Mouse (Mus musculus): Measurements from ENCODE around the gene Mcm2.

The Mcm2 gene

GRCm38 (mm10) chr6:88925640-88926205 lies 27.1 kb upstream of the Mcm2 start:
- no peak for DNase-seq

- DNase-seq = no peak
Measured at GRCm38 (mm10) chr6:88924502-88925275, 26.1 kb upstream of the Mcm2 start.

DNA sequence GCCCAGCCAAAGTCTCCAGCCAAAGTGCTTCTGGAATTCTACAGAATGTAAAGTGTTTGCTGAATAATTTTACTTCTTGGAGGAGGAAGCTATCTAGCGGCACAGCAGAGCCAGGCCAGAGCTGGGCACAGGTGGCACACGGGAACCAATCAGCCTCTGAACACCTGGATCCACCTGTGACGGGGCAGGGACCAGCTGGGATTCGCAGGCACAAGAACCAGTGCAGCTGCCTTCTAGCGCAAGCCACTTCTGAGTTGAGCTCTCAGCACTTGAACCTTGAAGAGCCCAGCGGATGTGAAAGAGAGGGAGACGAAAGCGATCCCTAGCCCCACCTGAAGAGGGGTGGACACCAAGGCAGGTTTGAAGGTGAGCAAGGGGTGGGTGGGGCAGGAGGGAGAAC lies 20.2 kb upstream of the Mcm2 start:
- DNase-seq = no peak

DNA sequence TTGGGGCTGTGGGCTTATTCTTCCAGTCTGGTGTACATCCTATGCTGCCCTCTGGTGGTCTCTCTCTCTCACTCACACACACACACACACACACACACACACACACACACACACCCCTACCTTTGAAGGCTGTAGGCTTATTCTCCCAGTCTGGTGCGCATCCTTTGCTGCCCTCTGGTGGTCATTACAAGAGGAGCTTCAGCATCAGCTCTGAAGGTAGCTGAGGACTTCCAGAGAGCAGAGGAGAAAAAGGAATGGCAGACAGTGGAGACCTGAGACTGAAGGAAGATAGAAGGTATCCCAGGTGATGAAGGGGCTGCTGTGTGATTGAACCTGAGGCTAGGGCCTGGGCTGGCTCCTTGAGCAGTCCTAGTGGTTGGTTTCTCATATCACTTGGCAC lies 17.6 kb upstream of the Mcm2 start:
- DNase-seq = no peak

GRCm38 (mm10) chr6:88915510-88915909 lies 16.9 kb upstream of the Mcm2 start:
- no peak for DNase-seq

DNA sequence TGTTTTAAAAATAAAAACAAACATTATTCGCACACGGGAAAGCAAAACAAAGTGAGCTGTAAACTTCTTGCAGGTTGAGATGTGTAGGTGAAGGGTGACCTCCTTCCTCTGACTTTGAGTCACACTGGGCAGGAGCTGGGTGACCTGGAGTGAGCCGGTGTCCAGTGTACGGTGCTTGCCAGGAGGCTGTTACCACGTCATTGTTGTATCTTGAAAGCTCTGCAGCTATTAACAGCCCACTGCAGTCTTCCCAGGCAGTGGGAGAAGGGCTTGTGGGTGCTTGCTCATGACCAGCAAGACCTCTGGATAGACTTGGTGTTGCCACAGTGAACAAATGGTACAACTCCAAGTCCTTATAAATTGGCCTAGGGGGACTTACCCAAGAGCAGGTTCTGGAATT lies 16.2 kb upstream of the Mcm2 start:
- no peak for DNase-seq

GRCm38 (mm10) chr6:88913440-88913839 lies 14.9 kb upstream of the Mcm2 start:
- DNase-seq = no peak

GRCm38 (mm10) chr6:88913022-88913421 lies 14.4 kb upstream of the Mcm2 start:
- no peak for DNase-seq

DNA sequence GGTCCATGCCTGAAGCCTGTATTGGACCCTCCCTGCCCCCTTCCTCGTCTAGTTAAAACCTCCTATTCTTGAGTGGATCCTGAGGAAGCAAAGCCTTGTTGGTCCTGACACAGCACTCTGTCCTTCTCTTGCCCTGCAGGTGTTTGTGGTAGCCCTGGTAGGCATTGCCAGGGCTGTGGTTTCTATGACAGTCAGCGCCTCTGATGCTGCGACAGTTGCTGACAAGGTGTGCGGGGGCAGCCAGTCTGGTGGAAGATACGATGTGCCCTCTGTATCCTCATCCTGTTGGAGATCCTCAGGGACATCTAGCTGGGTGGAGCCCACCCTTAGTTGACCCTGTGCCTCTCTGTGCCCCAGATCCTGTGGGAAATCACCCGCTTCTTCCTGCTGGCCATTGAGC lies 10.6 kb upstream of the Mcm2 start:
- no peak for DNase-seq

DNA sequence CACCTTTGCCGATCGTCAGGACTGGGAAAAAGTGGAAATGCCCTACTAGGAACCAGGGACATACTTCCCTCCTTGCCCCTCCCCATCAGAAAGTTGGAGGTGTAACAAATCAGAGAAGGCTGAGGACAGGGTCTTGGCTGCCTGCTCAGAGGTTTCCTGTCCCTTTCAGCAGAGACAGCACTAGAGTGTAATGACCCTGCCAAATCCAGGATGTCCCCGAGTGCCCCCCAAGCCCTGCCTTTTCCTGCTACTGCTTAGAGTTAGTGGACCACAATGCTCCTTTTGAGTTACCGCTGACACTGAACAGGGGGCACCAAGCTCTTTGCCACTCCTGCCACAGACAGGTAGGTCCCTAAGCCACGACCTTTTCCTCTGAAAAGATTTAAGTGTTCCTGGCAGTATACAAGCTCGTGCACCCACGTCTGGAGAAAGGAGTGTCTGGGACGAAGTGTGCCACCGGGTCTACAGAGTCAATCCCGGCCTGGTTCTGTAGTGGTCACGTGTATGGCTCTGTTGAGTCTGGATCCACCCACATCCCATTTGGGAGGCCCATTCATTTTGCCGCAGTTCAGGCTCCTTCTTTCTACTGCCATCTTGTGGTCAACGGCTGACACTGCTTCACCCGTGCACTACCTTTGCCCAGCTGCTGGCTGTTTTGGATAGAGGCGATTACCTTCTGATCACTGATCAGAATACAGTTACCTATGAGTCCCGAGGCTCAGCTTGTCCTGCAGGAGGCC lies 8.0 kb upstream of the Mcm2 start:
- DNase-seq = peak; percentile 75

- no peak for DNase-seq
Measured at GRCm38 (mm10) chr6:88905042-88905441, 6.5 kb upstream of the Mcm2 start.

GRCm38 (mm10) chr6:88904456-88904974 lies 5.9 kb upstream of the Mcm2 start:
- DNase-seq = no peak

GRCm38 (mm10) chr6:88903708-88904107 lies 5.1 kb upstream of the Mcm2 start:
- no peak for DNase-seq

- DNase-seq = peak; percentile 96
Measured at GRCm38 (mm10) chr6:88901947-88902820, 3.6 kb upstream of the Mcm2 start, which contains the start of gene Tpra1. Gene Tpra1, plus strand, starts transcription at chr6:88902251.

GRCm38 (mm10) chr6:88901471-88901870 lies 2.9 kb upstream of the Mcm2 start:
- DNase-seq = no peak

GRCm38 (mm10) chr6:88899628-88900027 lies 1.0 kb upstream of the Mcm2 start:
- no peak for DNase-seq

DNA sequence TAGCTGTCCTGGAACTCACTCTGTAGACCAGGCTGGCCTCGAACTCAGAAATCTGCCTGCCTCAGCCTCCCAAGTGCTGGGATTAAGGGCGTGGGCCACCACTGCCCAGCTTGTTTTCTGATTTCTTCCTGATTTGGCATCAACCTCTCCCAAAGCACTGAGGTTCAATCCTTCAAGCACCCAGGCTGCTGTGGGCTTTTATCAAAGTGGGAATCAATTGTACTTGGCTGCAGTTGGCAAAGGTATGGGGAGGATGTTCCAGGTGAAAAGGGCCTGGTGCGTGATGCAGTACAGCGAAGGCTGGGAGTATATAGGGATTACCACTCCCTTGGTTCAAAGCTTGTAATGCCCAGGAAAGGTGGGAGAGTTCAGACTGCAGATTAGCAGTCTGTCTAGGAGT lies 506 bp upstream of the Mcm2 start:
- DNase-seq = no peak

GRCm38 (mm10) chr6:88897246-88897645 lies 1.3 kb downstream of the Mcm2 start:
- no peak for DNase-seq

DNA sequence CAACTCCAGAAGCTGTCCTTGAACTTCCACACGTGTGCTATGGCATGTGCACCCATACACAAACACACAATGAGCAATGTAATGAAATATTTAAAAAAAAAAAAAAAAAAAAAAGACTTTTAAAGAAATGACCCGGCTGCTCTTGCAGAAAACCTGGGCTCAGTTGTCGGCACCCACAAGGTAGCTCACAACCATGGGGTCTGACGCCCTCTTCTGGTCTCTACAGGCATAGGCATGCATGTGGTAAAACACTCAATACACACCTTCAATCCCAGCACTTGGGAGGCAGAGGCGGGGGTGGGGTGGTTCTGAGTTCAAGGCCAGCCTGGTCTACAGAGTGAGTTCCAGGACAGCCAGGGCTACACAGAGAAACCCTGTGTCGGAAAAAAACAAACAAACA lies 2.6 kb downstream of the Mcm2 start:
- DNase-seq = no peak

GRCm38 (mm10) chr6:88893559-88893958 lies 5.0 kb downstream of the Mcm2 start:
- DNase-seq = peak; percentile 55

GRCm38 (mm10) chr6:88890832-88891231 lies 7.7 kb downstream of the Mcm2 start:
- no peak for DNase-seq

GRCm38 (mm10) chr6:88889410-88890042 lies 9.1 kb downstream of the Mcm2 start:
- DNase-seq = no peak
